Mouse (Mus musculus) heart, adult 10 weeks (tissue): ENCODE measurements around the gene Klhl40. TPM values are rescaled to one million over a fixed set of nuclear protein-coding genes. Genes with fewer than 3 reads are reported as not detected.

Experiments
- polyA plus RNA-seq: library from polyadenylated mRNA; stranded (reverse); fragments of 350-450 nt; fragmentation: Illumina TruSeq; extraction: RNeasy Lipid Tissue Mini Kit (QIAGEN cat#74804); gene quantifications from one replicate; pipeline ENCODE4 v1.2.3, GENCODE M21; 2014; ENCODE audit warnings: low read depth, low replicate concordance

The Klhl40 gene
- polyA plus RNA-seq, result 19.7 TPM

DNA sequence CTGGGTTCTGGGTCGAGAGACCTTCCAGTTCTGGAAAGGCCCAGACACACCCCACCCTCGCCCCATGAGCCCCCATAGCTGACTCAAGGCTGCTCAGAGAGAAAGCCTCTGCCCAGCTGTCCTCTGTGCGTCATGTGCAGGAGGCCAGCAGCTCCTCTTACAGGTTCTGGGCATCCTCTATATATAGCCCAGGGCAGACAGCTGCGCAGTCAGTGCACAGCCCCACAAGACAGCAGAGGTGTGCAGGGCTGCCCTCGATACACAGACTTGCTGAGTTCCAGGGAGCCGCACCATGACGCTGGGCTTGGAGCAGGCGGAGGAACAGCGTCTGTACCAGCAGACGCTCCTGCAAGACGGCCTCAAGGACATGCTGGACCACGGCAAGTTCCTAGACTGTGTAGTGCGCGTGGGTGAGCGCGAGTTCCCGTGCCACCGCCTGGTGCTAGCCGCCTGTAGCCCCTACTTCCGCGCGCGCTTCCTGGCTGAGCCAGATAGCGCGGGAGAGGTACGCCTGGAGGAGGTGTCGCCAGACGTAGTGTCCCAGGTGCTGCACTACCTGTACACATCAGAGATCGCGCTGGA is at the start of gene Klhl40:
Klhl40 (plus strand) TSS at position 124 of the 582 bp plus-strand sequence.

DNA sequence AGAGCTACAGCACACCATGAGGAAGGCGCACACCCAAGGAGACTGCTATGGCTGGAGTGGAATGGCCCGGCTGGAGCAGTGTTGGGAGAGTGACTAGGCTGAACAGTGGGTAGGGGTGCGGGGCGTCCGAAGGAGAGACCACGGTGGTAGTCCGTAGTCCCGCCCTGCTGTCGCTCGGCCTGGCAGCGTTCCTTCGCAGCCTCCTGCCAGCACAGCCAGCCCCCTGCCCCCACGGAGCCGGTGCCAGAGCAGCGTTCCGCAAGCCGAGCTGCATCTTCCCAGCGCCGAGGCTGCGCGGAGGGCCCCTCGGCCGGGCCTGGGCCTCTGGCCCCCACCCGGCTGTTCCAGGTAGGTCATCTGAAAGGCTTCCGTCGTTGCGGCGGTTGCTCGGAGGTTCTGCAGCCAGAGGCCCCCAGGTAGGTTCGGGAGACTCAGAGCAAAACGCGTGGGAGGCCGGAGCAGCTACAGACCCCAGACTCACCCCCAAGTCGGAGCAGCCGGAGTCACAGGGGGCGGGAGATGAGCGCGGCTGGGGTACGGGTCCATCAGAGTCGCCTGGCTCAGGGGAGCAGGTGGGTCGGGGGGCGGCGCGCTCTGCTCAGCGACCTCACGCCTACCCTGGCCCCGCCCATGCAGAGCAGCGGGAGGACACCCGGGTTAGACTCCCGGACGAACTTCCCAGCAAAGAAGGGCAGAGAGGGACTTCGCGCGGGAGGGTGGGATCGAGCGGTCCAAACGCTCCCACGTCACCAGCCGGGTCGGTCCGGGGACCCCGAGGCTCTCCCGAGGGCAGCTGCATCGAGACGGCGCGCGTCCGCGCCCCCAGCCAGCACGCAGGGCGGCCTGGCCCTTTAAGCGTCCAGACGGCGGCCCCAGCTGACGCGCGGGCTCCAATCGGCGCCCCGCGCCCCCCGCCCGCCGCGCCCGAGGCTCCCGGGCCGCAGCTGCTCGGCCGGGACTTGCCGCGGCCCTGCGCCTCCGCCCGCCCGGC is 18.0 kb upstream of the Klhl40 start, which contains the start of gene Zfp651:
Zfp651 (plus strand) TSS at position 240 of the 991 bp plus-strand sequence.

DNA sequence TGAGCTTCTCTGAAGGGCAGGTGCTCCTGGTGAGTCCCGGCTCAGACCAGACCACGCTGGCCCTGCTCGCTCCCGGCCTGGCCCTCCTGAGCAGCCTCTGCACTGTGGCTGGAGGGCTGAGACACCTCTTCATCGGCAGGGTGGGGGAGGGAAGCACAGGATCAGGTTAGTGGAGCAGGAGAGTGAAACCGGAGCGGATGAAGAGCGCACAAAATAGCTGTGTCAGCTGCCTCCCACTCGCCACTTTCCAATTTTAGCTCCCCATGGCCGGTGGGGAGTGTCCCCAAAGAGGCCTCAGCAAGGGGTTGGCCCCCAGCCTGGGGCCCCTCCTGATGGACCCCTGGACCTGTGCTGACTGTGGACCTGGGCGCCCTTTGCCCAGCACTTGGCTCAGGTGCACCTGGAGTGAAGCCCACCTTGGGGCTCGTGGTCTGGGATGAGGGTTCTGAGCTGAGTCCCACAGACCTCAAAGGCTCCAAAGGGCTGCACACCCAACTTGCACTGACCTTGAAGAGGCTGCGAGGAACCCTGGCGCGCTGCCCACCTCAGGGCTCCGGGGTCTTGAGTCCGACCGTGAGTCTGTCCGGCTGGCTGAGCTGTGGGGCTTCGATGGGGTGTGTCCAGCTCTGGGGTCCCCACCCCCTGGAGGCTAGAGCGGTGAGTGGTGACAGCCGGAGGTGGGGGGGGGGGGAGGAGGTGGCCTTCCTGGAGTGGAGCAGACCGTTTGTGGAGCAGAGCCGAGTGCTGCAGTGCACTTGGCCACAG is 14.5 kb downstream of the Klhl40 start, which contains the start of gene Hhatl:
Hhatl (minus strand) TSS at position 751 of the 765 bp plus-strand sequence.

Other genes with a start within 250 kb of the Klhl40 start
- gene Lyzl4, start 135.5 kb upstream of the Klhl40 start, polyA plus RNA-seq, result not detected
- 0.29 TPM for gene Vipr1, start 134.9 kb upstream of the Klhl40 start, polyA plus RNA-seq
- 5.1 TPM for gene Sec22c, start 72.1 kb upstream of the Klhl40 start, polyA plus RNA-seq
- gene Ss18l2, start 67.3 kb upstream of the Klhl40 start, polyA plus RNA-seq, result 186 TPM
- 41.3 TPM for gene Nktr, start 58.4 kb upstream of the Klhl40 start, polyA plus RNA-seq
- 83.0 TPM for gene Zfp651, start 18.3 kb upstream of the Klhl40 start, polyA plus RNA-seq
- gene Hhatl, start 14.9 kb downstream of the Klhl40 start, polyA plus RNA-seq, result 107 TPM
- not detected for gene Ccdc13, start 61.9 kb downstream of the Klhl40 start, polyA plus RNA-seq
- 215 TPM for gene Higd1a, start 80.8 kb downstream of the Klhl40 start, polyA plus RNA-seq
- 1.5 TPM for gene Ackr2, start 120.7 kb downstream of the Klhl40 start, polyA plus RNA-seq
- not detected for gene Cyp8b1, start 138.7 kb downstream of the Klhl40 start, polyA plus RNA-seq
- gene Fam198a, start 173.4 kb downstream of the Klhl40 start, polyA plus RNA-seq, result 0.97 TPM
- 14.0 TPM for gene Pomgnt2, start 219.5 kb downstream of the Klhl40 start, polyA plus RNA-seq